Mouse (Mus musculus): ENCODE data around the gene H2-Eb1. TPM values are rescaled to one million over a fixed set of nuclear protein-coding genes. Genes with fewer than 3 reads are reported as not detected.

Gene H2-Eb1
- polyA plus RNA-seq, 1 experiment = 174 TPM

GRCm38 (mm10) chr17:34354940-34355339 lies 49.3 kb downstream of the H2-Eb1 start:
- 67% methylated on average over 1 of the region's 1 CpGs for WGBS
- Histone ChIP-seq H3K36me3 (ENCODE audit: control insufficient read depth, insufficient read depth, low read length) (no peaks in the 10 kb centered on the region), H3K27ac (ENCODE audit: insufficient read depth, low read depth, low read length) (no peak overlapping the region), H3K4me3 (ENCODE audit: insufficient read depth, low read depth, low read length) (no peak overlapping the region), H3K27me3 (replicated peaks; ENCODE audit: control insufficient read depth, insufficient read depth, low read length) (no peaks in the 10 kb centered on the region), H3K4me1 (ENCODE audit: control insufficient read depth, insufficient read depth, low read length) (no peaks in the 10 kb centered on the region)
- no peak for DNase-seq
- TF ChIP-seq POLR2A (IDR thresholded peaks at IDR 0.05; ENCODE audit: low read depth, low read length) (no peak), CTCF (conservative IDR thresholded peaks at IDR 0.05; ENCODE audit: insufficient read depth, insufficient read length, low read depth, low read length) (no peak)

GRCm38 (mm10) chr17:34362954-34363546 lies 57.4 kb downstream of the H2-Eb1 start:
- no peak for DNase-seq
- H3K36me3 ChIP-seq (ENCODE audit: control insufficient read depth, insufficient read depth, low read length) = no peaks in the 10 kb centered on the region
- H3K4me3 ChIP-seq (ENCODE audit: insufficient read depth, low read depth, low read length) = no peak overlapping the region
- no peaks in the 10 kb centered on the region for H3K27me3 ChIP-seq (replicated peaks; ENCODE audit: control insufficient read depth, insufficient read depth, low read length)
- WGBS = 81% methylated on average over 15 of the region's 15 CpGs
- no peak for TF ChIP-seq CTCF (conservative IDR thresholded peaks at IDR 0.05; ENCODE audit: insufficient read depth, insufficient read length, low read depth, low read length)
- no peak for TF ChIP-seq POLR2A (IDR thresholded peaks at IDR 0.05; ENCODE audit: low read depth, low read length)
- no peaks in the 10 kb centered on the region for H3K4me1 ChIP-seq (ENCODE audit: control insufficient read depth, insufficient read depth, low read length)
- no peak overlapping the region for H3K27ac ChIP-seq (ENCODE audit: insufficient read depth, low read depth, low read length)

- DNase-seq = no peak
- WGBS = 79% methylated on average over 3 of the region's 3 CpGs
Observed at GRCm38 (mm10) chr17:34363676-34364310, 58.1 kb downstream of the H2-Eb1 start.

GRCm38 (mm10) chr17:34365031-34365430 lies 59.4 kb downstream of the H2-Eb1 start:
- H3K4me1 ChIP-seq (ENCODE audit: control insufficient read depth, insufficient read depth, low read length) = no peaks in the 10 kb centered on the region
- TF ChIP-seq CTCF (conservative IDR thresholded peaks at IDR 0.05; ENCODE audit: insufficient read depth, insufficient read length, low read depth, low read length) (no peak), POLR2A (IDR thresholded peaks at IDR 0.05; ENCODE audit: low read depth, low read length) (no peak)
- DNase-seq = no peak
- no peak overlapping the region for H3K27ac ChIP-seq (ENCODE audit: insufficient read depth, low read depth, low read length)
- H3K4me3 ChIP-seq (ENCODE audit: insufficient read depth, low read depth, low read length) = no peak overlapping the region
- WGBS = 52% methylated on average over 10 of the region's 10 CpGs
- H3K36me3 ChIP-seq (ENCODE audit: control insufficient read depth, insufficient read depth, low read length) = no peaks in the 10 kb centered on the region
- H3K27me3 ChIP-seq (replicated peaks; ENCODE audit: control insufficient read depth, insufficient read depth, low read length) = no peaks in the 10 kb centered on the region

More at GRCm38 (mm10) chr17:34363676-34364310, 58.1 kb downstream of the H2-Eb1 start:
- no peaks in the 10 kb centered on the region for H3K36me3 ChIP-seq (ENCODE audit: control insufficient read depth, insufficient read depth, low read length)
- no peak overlapping the region for H3K4me3 ChIP-seq (ENCODE audit: insufficient read depth, low read depth, low read length)
- TF ChIP-seq POLR2A (IDR thresholded peaks at IDR 0.05; ENCODE audit: low read depth, low read length) (no peak), CTCF (conservative IDR thresholded peaks at IDR 0.05; ENCODE audit: insufficient read depth, insufficient read length, low read depth, low read length) (no peak)
- no peaks in the 10 kb centered on the region for H3K27me3 ChIP-seq (replicated peaks; ENCODE audit: control insufficient read depth, insufficient read depth, low read length)
- no peaks in the 10 kb centered on the region for H3K4me1 ChIP-seq (ENCODE audit: control insufficient read depth, insufficient read depth, low read length)
- no peak overlapping the region for H3K27ac ChIP-seq (ENCODE audit: insufficient read depth, low read depth, low read length)

Other genes with a start within 250 kb of the H2-Eb1 start
- gene H2-Oa, start 213.5 kb upstream of the H2-Eb1 start, polyA plus RNA-seq (2012; rRNA removed) = 3.1 and 8.5 TPM in 2 replicates
- gene H2-DMa, start 186.3 kb upstream of the H2-Eb1 start, polyA plus RNA-seq (2012; rRNA removed) = 30.1 and 37.1 TPM in 2 replicates
- 110 and 117 TPM in 2 replicates for gene Brd2, start 183.2 kb upstream of the H2-Eb1 start, polyA plus RNA-seq (2012; rRNA removed)
- gene H2-DMb2, start 162.6 kb upstream of the H2-Eb1 start, polyA plus RNA-seq (2012; rRNA removed) = 3.2 and 15.6 TPM in 2 replicates
- 72.3 and 80.5 TPM in 2 replicates for gene H2-DMb1, start 152.8 kb upstream of the H2-Eb1 start, polyA plus RNA-seq (2012; rRNA removed)
- 14.5 and 19.4 TPM in 2 replicates for gene Tap1, start 118.3 kb upstream of the H2-Eb1 start, polyA plus RNA-seq (2012; rRNA removed)
- 21.5 and 32.3 TPM in 2 replicates for gene Psmb9, start 118.1 kb upstream of the H2-Eb1 start, polyA plus RNA-seq (2012; rRNA removed)
- 34.2 and 58.1 TPM in 2 replicates for gene Psmb8, start 108.1 kb upstream of the H2-Eb1 start, polyA plus RNA-seq (2012; rRNA removed)
- 25.0 and 29.2 TPM in 2 replicates for gene Tap2, start 102.3 kb upstream of the H2-Eb1 start, polyA plus RNA-seq (2012; rRNA removed)
- gene H2-Ob, start 67.0 kb upstream of the H2-Eb1 start, polyA plus RNA-seq (2012; rRNA removed) = 2.3 and 15.1 TPM in 2 replicates
- 419 and 490 TPM in 2 replicates for gene H2-Ab1, start 48.2 kb upstream of the H2-Eb1 start, polyA plus RNA-seq (2012; rRNA removed)
- gene H2-Aa, start 18.0 kb upstream of the H2-Eb1 start, polyA plus RNA-seq (2012; rRNA removed) = 192 and 298 TPM in 2 replicates
- 0.04 and 0.78 TPM in 2 replicates for gene H2-Eb2, start 19.8 kb downstream of the H2-Eb1 start, polyA plus RNA-seq (2012; rRNA removed)
- 0.03 and 0.11 TPM in 2 replicates for gene Btnl2, start 49.0 kb downstream of the H2-Eb1 start, polyA plus RNA-seq (2012; rRNA removed)
- not detected in 2 replicates for gene Btnl1, start 71.3 kb downstream of the H2-Eb1 start, polyA plus RNA-seq (2012; rRNA removed)
- 0.22 and 1.3 TPM in 2 replicates for gene BC051142, start 93.0 kb downstream of the H2-Eb1 start, polyA plus RNA-seq (2012; rRNA removed)
- gene Btnl4, start 171.5 kb downstream of the H2-Eb1 start, polyA plus RNA-seq (2012; rRNA removed) = not detected in 2 replicates
- not detected in 2 replicates for gene Btnl6, start 211.5 kb downstream of the H2-Eb1 start, polyA plus RNA-seq (2012; rRNA removed)

All from kidney, adult 2 months (tissue).